Mouse (Mus musculus) forebrain, embryonic 11.5 days (tissue): Measurements from ENCODE around the gene Elmod3. TPM values are rescaled to one million over a fixed set of nuclear protein-coding genes. Genes with fewer than 3 reads are reported as not detected.
A peak's percentile ranks its signal among the peaks of the same experiment; 100 is the strongest.

ENCODE experiments used
- ATAC-seq: fragments of 200-750 bp; cut with Nextera tagmentation; replicated peaks from 2 replicates; pipeline ENCODE4 v1.8.0; 2017; ENCODE audit warnings: moderate TSS enrichment; ENCODE audit not compliant: low FRiP score
- DNase-seq: peaks from one replicate; pipeline ENCODE4 v3.0.0-alpha.2; 2017; ENCODE audit warnings: low spot score
- H3K27ac ChIP-seq: fragments of 300-500 bp; sonication (generic); 2 replicates; pipeline ENCODE4 v1.5.1; 2014; ENCODE audit warnings: low read depth, low read length
- H3K27me3 ChIP-seq: fragments of 300-500 bp; sonication (generic); 2 replicates; pipeline ENCODE4 v1.6.1; 2014; ENCODE audit warnings: mild to moderate bottlenecking, low read length, mixed read lengths; ENCODE audit not compliant: control insufficient read depth, insufficient read depth
- H3K36me3 ChIP-seq: fragments of 300-500 bp; sonication (generic); 2 replicates; pipeline ENCODE4 v1.6.1; 2014; ENCODE audit warnings: mild to moderate bottlenecking, low read length, moderate library complexity, mixed read lengths; ENCODE audit not compliant: control insufficient read depth, insufficient read depth
- H3K4me1 ChIP-seq: fragments of 300-500 bp; sonication (generic); replicated peaks from 2 replicates; pipeline ENCODE4 v1.6.1; 2014; ENCODE audit warnings: low read length, mixed read lengths; ENCODE audit not compliant: control insufficient read depth, insufficient read depth
- H3K4me2 ChIP-seq: fragments of 300-500 bp; sonication (generic); 2 replicates; pipeline ENCODE4 v1.6.1; 2014; ENCODE audit warnings: low read depth, mild to moderate bottlenecking, low read length, moderate library complexity, mixed read lengths; ENCODE audit not compliant: severe bottlenecking
- H3K4me3 ChIP-seq: fragments of 300-500 bp; sonication (generic); 2 replicates; pipeline ENCODE4 v1.5.1; 2014; ENCODE audit warnings: low read depth, low read length
- H3K9ac ChIP-seq: fragments of 300-500 bp; sonication (generic); 2 replicates; pipeline ENCODE4 v1.6.1; 2014; ENCODE audit warnings: low read length
- H3K9me3 ChIP-seq: fragments of 300-500 bp; sonication (generic); 2 replicates; pipeline ENCODE4 v1.6.1; 2016; ENCODE audit warnings: low read length, mixed read lengths; ENCODE audit not compliant: control insufficient read depth
- WGBS: fragments of 180-500 bp; shearing (Covaris S2); extraction: QIAGEN DNeasy Blood & Tissue Kit; methylation state at CpG from one replicate; pipeline ENCODE4 v1.1.7; 2014; 5-methylcytosine and 5-hydroxymethylcytosine counted together
- polyA plus RNA-seq: library from polyadenylated mRNA; unstranded; fragments of >200 nt; fragmentation: Nextera tagmentation; extraction: Ambion mirVana; gene quantifications from 2 replicates; pipeline ENCODE4 v1.2.1, GENCODE M21; 2014

Gene Elmod3
- polyA plus RNA-seq, 1 experiment from 2014 or later, result 15.8 TPM

GRCm38 (mm10) chr6:72619734-72620532 is 21.7 kb upstream of the Elmod3 start:
- Histone ChIP-seq H3K27ac (no peak overlapping the region), H3K4me2 (no peak overlapping the region), H3K4me3 (no peak overlapping the region), H3K9me3 (no peaks in the 10 kb centered on the region), H3K27me3 (no peaks in the 10 kb centered on the region), H3K36me3 (no peaks in the 10 kb centered on the region), H3K4me1 (peaks cover 8% of the 10 kb centered on the region; the same call in 1 of the 2 replicates), H3K9ac (no peak overlapping the region)
- WGBS, result 73% methylated on average over 12 of the region's 12 CpGs
- DNase-seq (no peak), ATAC-seq (no peak)

- H3K9ac ChIP-seq, result peak within 1 kb of the TSS; percentile 86
- under 1% methylated on average over 41 of the region's 41 CpGs for WGBS
- peaks cover 2% of the 10 kb centered on the region; the same call in 1 of the 2 replicates for H3K36me3 ChIP-seq
- peak; percentile 96 for DNase-seq
- H3K4me2 ChIP-seq, result peak within 1 kb of the TSS; percentile 88
- no peaks in the 10 kb centered on the region for H3K9me3 ChIP-seq
- peak; percentile 98 for ATAC-seq
- no peaks in the 10 kb centered on the region for H3K27me3 ChIP-seq
- peaks cover 8% of the 10 kb centered on the region; the same call in 1 of the 2 replicates for H3K4me1 ChIP-seq
- H3K4me3 ChIP-seq, result peak within 1 kb of the TSS; percentile 60
- H3K27ac ChIP-seq, result peak within 1 kb of the TSS; percentile 65
Measured at GRCm38 (mm10) chr6:72616643-72617288, 18.6 kb upstream of the Elmod3 start, which contains the start of gene Tgoln1. Tgoln1 (minus strand) TSS chr6:72617000.

DNA sequence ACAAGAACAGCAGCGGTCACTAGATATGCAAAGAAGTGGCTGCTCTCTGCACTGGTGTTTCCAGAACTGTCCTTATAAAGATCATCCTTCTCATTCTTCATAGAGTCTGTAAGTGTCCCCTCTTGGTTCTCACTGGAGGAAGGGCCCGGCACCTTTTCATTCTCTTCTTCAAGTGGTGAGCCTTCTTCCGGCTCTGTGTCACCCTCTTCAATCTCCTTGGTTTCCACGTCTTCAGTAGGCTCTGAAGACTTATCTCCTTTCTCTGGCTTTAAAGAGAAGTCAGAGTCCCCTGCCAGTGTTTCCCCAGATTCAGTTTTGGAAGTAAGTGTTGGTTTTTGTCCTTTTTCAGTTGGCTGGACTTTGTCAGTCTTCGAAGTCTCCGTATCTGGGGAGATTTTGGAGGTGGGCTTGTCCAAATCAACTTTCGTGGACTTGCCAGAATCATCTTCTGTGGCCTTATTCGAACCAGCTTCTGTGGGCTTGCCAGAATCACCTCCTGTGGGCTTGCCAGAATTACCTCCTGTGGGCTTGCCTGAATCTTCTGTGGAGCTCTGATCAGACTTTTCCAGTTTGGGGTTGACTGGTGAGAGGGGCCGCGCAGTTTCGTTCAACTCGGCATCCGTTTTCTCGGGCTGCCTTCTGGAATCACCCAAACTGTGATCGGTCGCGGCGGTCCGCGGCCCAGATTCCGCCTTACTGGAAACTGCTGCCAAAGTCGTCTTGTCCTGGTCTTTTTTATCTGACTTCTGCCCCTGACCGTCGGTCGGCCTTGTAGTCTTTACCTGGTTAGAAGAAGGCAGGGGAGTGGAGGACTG is 17.6 kb upstream of the Elmod3 start:
- no peaks in the 10 kb centered on the region for H3K27me3 ChIP-seq
- H3K9ac ChIP-seq, result peak overlapping the region; percentile 63
- no peak overlapping the region for H3K27ac ChIP-seq
- ATAC-seq (no peak; the same call in 1 of the 2 replicates), DNase-seq (no peak)
- WGBS, result 29% methylated on average over 25 of the region's 25 CpGs
- peaks cover 2% of the 10 kb centered on the region; the same call in 1 of the 2 replicates for H3K36me3 ChIP-seq
- H3K4me2 ChIP-seq, result peak overlapping the region; percentile 88
- peak overlapping the region; percentile 60 for H3K4me3 ChIP-seq
- H3K4me1 ChIP-seq, result peaks cover 8% of the 10 kb centered on the region; the same call in 1 of the 2 replicates
- H3K9me3 ChIP-seq, result no peaks in the 10 kb centered on the region

DNA sequence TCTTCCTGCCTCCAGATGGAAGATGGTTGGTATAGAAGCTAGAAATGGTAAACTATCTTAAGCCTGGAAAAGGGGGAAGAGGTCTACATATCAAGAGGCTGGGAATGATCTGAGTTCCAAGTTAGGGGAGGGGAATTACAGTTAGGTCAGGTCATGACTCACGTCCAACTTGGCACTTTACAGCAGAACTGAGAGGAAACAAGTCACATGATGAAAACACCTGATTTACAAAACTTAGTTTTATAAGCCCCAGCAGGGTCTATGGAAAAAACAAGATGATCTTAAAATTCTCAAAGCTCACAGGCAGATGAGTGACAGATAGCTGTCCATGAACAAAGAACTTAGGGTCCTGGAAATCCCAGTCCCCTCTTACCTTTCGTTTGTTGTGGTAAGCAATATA is 16.9 kb upstream of the Elmod3 start:
- no peak for DNase-seq
- no peaks in the 10 kb centered on the region for H3K27me3 ChIP-seq
- H3K4me1 ChIP-seq, result peaks cover 8% of the 10 kb centered on the region; the same call in 1 of the 2 replicates
- H3K9me3 ChIP-seq, result no peaks in the 10 kb centered on the region
- WGBS, result 79% methylated on average over 2 of the region's 2 CpGs
- H3K27ac ChIP-seq, result no peak overlapping the region
- H3K4me2 ChIP-seq, result peak overlapping the region; percentile 88
- no peak for ATAC-seq
- peaks cover 2% of the 10 kb centered on the region; the same call in 1 of the 2 replicates for H3K36me3 ChIP-seq
- peak overlapping the region; percentile 63; the same call in 1 of the 2 replicates for H3K9ac ChIP-seq
- peak overlapping the region; percentile 60 for H3K4me3 ChIP-seq

DNA sequence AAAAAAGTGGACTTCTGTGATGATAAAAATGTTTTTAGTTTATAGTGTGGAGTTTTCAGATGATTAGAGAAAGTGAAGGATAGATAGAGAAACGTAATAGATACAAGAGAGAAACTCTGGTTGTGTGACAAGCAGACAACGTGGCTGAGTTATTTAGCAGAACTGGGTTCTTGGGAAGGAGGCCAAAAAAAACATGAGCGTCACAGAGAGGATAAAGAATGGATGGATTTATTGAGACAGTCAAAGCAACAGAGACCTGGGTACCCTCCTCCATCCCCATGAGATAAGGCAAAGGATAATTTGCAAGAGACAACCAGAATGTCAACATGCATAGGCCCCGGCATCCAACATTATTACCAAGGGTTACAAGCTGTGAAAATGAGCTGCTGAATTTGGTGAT is 12.0 kb upstream of the Elmod3 start:
- 88% methylated on average over 4 of the region's 4 CpGs for WGBS
- no peak for ATAC-seq

GRCm38 (mm10) chr6:72608662-72609184 is 10.5 kb upstream of the Elmod3 start:
- Histone ChIP-seq H3K27ac (no peak overlapping the region), H3K27me3 (no peaks in the 10 kb centered on the region), H3K9me3 (no peaks in the 10 kb centered on the region), H3K4me3 (no peak overlapping the region), H3K36me3 (peaks cover 6% of the 10 kb centered on the region; the same call in 1 of the 2 replicates), H3K9ac (no peak overlapping the region), H3K4me2 (no peak overlapping the region), H3K4me1 (no peaks in the 10 kb centered on the region)
- WGBS, result 90% methylated on average over 4 of the region's 4 CpGs
- DNase-seq (no peak), ATAC-seq (no peak)

More for the DNA sequence above, 12.0 kb upstream of the Elmod3 start:
- Histone ChIP-seq H3K4me2 (no peak overlapping the region), H3K36me3 (peaks cover 6% of the 10 kb centered on the region; the same call in 1 of the 2 replicates), H3K4me1 (peaks cover 2% of the 10 kb centered on the region; the same call in 1 of the 2 replicates), H3K9me3 (no peaks in the 10 kb centered on the region), H3K9ac (no peak overlapping the region), H3K27ac (no peak overlapping the region), H3K4me3 (no peak overlapping the region), H3K27me3 (no peaks in the 10 kb centered on the region)
- no peak for DNase-seq

GRCm38 (mm10) chr6:72607676-72608075 is 9.5 kb upstream of the Elmod3 start:
- no peak overlapping the region for H3K4me3 ChIP-seq
- 87% methylated on average over 5 of the region's 5 CpGs for WGBS

DNA sequence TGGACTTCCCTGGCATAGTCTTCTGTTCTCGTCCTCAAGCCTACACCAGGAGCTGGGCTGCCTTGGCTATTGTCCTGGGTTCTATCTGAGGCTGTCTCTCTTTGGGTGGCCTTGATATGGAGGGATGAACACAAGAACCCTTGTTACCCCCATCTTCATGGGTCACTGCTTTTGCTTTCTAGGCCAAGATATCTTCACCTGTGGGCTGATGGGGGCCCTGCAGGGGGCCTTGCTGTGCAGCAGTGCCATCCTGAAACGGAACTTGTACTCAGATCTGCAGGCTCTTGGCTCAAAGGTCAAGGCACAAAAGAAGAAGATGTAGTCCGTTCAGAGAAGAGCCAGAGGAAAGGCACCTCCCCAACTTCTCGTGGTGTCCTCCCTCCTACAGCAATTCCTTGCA is 8.8 kb upstream of the Elmod3 start:
- no peaks in the 10 kb centered on the region for H3K4me1 ChIP-seq
- H3K36me3 ChIP-seq, result peaks cover 6% of the 10 kb centered on the region; the same call in 1 of the 2 replicates
- no peak overlapping the region for H3K4me3 ChIP-seq
- DNase-seq, result no peak
- H3K4me2 ChIP-seq, result no peak overlapping the region
- 81% methylated on average over 4 of the region's 4 CpGs for WGBS
- H3K9ac ChIP-seq, result no peak overlapping the region
- H3K27ac ChIP-seq, result no peak overlapping the region
- H3K9me3 ChIP-seq, result no peaks in the 10 kb centered on the region
- no peaks in the 10 kb centered on the region for H3K27me3 ChIP-seq
- no peak for ATAC-seq

More at GRCm38 (mm10) chr6:72607676-72608075, 9.5 kb upstream of the Elmod3 start:
- Histone ChIP-seq H3K4me2 (no peak overlapping the region), H3K27ac (no peak overlapping the region), H3K36me3 (peaks cover 6% of the 10 kb centered on the region; the same call in 1 of the 2 replicates), H3K9ac (no peak overlapping the region), H3K27me3 (no peaks in the 10 kb centered on the region), H3K4me1 (no peaks in the 10 kb centered on the region), H3K9me3 (no peaks in the 10 kb centered on the region)
- ATAC-seq, result no peak
- DNase-seq, result no peak
